Mouse (Mus musculus) spleen, postnatal 36 days (tissue): ENCODE measurements around the gene Defa25.
"Not testable (repeated sequence)": the region's sequence is repeated elsewhere in the genome, so short reads cannot be mapped to it uniquely, and the experiment has no call there.

Experiments used
- DNase-seq, 2 experiments: peaks; one replicate each; pipeline ENCODE4 v3.0.0; 2022; ENCODE audit warnings: low spot score in 2 of 2, mixed read lengths in 1 of 2

Defa25 gene

DNA sequence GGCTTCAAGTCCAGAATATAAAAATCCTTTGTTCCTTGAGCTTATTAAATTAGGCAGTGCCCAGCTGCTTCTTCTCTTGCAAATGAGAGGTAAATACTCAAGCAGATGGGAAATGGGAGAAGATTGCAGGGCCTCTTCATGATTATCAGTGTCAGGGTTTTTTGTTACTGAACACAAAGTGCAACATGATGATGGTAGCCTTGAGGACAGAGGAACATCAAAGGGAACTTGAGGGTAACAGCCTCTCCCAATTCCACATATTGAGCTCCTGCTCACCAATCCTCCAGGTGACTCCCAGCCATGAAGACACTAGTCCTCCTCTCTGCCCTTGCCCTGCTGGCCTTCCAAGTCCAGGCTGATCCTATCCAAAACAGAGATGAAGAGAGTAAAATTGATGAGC is at the start of gene Defa25:
TSS of gene Defa25 (plus strand) at position 301 of the 400 bp plus-strand sequence.
- DNase-seq = not testable (repeated sequence)

DNA sequence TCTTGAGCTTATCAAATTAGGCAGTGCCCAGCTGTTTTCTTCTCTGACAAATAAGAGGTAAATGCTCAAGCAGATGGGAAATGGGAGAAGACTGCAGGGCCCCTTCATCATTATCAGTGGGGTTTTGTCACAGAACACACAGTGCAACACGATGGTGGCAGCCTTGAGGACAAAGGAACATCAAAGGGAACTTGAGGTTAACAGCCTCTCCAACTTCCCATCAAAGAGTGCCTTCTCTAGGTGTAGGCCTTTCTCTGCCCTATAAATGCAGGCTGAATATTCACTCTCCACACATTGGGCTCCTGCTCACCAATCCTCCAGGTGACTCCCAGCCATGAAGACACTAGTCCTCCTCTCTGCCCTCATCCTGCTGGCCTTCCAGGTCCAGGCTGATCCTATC is 29.5 kb upstream of the Defa25 start, which contains the start of gene Defa23:
TSS of gene Defa23 (plus strand) at position 301 of the 400 bp plus-strand sequence.
- not testable (repeated sequence) for DNase-seq

DNA sequence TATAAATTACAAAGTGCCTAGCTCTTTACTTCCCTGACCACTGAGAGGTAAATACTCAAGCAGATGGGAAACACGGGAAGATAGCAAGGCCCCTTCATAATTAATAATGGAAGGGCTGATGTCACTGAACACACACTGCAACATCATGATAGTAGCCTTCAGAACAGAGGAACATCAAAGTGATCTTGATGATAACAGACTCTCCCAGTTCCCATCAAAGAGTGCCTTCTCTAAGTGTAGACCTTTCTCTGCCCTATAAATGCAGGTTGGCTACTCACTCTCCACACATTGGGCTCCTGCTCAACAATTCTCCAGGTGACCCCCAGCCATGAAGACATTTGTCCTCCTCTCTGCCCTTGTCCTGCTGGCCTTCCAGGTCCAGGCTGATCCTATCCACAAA is 19.5 kb upstream of the Defa25 start, which contains the start of gene Defa35:
TSS of gene Defa35 (plus strand) at position 301 of the 400 bp plus-strand sequence.
- not testable (repeated sequence) for DNase-seq

DNA sequence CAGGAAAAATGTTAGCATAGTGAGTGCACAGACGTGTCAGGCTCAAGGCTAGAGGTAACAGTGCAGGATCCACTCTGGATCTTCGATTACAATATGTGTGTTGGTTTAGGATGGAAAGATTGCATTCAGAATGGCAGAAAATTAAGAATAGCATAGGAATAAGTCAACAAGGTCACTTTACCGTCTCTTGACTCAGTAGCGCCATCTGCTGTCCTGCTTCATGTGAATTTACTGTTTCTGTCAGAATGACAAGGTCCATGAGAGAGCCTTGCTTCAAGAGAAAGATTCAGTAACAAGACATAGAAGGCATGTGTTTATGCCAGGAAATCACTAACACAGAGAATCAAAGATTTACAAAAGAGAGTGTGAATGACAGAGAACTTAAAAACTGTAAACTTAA is 8.9 kb downstream of the Defa25 start:
- DNase-seq = no peak

DNA sequence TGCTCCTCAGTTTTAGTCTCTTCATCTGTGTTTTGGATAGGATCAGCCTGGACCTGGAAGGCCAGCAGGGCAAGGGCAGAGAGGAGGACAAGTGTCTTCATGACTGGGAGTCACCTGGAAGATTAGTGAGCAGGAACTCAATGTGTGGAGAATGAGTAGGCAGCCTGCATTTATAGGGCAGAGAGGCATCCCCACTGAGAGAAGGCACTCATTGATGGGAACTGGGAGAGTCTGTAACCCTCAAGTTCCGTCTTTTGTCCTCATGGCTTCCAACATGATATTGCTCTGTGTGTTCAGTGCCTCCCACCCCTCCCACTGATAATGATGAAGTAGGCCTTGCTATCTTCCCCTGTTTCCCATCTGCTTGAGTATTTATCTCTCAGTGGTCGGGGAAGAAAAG is 11.7 kb downstream of the Defa25 start, which contains the start of gene Gm14851:
TSS of gene Gm14851 (minus strand) at position 101 of the 400 bp plus-strand sequence.
- not testable (repeated sequence) for DNase-seq

DNA sequence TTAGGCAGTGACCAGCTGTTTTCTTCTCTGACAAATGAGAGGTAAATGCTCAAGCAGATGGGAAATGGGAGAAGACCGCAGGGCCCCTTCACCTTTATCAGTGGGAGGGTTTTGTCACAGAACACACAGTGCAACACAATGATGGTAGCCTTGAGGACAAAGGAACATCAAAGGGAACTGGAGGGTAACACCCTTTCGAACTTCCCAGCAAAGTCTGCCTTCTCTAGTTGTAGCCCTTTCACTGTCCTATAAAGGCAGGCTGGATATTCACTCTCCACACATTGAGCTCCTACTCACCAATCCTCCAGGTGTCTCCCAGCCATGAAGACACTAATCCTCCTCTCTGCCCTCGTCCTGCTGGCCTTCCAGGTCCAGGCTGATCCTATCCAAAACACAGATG is 50.1 kb downstream of the Defa25 start, which contains the start of gene Defa30:
TSS of gene Defa30 (plus strand) at position 301 of the 400 bp plus-strand sequence.
- not testable (repeated sequence) for DNase-seq
